ENCODE assay signal across 7 mouse cellular contexts in the genomic region with DNA sequence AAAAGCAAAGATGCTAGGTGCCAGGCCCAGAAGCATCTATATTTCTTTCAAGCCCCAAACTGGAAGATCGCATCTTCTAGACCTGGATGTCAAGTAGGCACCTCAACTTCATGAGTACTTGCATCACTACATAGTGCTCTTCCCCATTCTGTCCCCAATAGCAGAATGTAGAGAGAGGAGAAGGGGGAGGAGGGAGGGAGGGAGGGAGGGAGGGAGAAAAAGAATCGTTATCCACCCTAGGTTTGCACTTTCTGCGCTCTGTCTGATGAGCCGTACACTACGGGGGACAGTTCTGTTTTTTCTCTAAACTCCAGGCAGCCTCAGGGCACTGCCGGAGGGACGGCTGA. TPM values are rescaled to one million over a fixed set of nuclear protein-coding genes. Genes with fewer than 3 reads are reported as not detected.
DNase-seq lines count a peak whose midpoint lies in the region; ATAC-seq lines count a peak whose summit lies in the region.

A gene (plus strand): TSS at position 295 of the 347 bp plus-strand sequence.

- H3K9ac ChIP-seq in forebrain, embryonic 12.5 days, result peak within 1 kb of the TSS; percentile 74
- peak within 1 kb of the TSS; percentile 75 for H3K9ac ChIP-seq in intestine, embryonic 14.5 days (ENCODE audit: low read length)

- no peak for DNase-seq in urinary bladder, adult 2 months (ENCODE audit: low spot score)
- DNase-seq in urinary bladder, adult 18-20 months (ENCODE audit: low spot score in 2 of 2), result no peak
- DNase-seq in intestine, embryonic 14.5 days (ENCODE audit: low spot score), result no peak
- no peak for DNase-seq in cerebellum, adult 9-11 months
- DNase-seq in spleen, postnatal 4 days (ENCODE audit: low spot score in 2 of 2), result no peak

- peak; percentile 84 for ATAC-seq in forebrain, embryonic 12.5 days (ENCODE audit: low FRiP score)
- ATAC-seq in intestine, embryonic 14.5 days (replicated peaks; ENCODE audit: low FRiP score, low TSS enrichment, low read depth), result peak; percentile 76
- ATAC-seq in megakaryocyte, adult 5-6 weeks (ENCODE audit: poor library complexity, severe bottlenecking), result peak; percentile 23; the same call in 1 of the 2 replicates

- peak within 1 kb of the TSS; percentile 87 for H3K27ac ChIP-seq in forebrain, embryonic 12.5 days
- peak within 1 kb of the TSS; percentile 76 for H3K27ac ChIP-seq in intestine, embryonic 14.5 days (ENCODE audit: low read depth)

- 0 out of 2 replicates have a peak, but pooled peaks cover 2% of the 10 kb centered on the region for H3K36me3 ChIP-seq in forebrain, embryonic 12.5 days (replicated peaks)
- H3K36me3 ChIP-seq in intestine, embryonic 14.5 days (ENCODE audit: control insufficient read depth, insufficient read depth, low read length), result no peaks in the 10 kb centered on the region

- WGBS in forebrain, embryonic 12.5 days, result 15% methylated on average over 5 of the region's 7 CpGs
- 17% methylated on average over 7 of the region's 7 CpGs for WGBS in intestine, embryonic 14.5 days

- H3K4me1 ChIP-seq in forebrain, embryonic 12.5 days, result peaks cover 9% of the 10 kb centered on the region
- H3K4me1 ChIP-seq in intestine, embryonic 14.5 days (replicated peaks; ENCODE audit: control insufficient read depth, insufficient read depth, low read length), result peaks cover 8% of the 10 kb centered on the region

- H3K9me3 ChIP-seq in forebrain, embryonic 12.5 days, result no peaks in the 10 kb centered on the region
- no peaks in the 10 kb centered on the region for H3K9me3 ChIP-seq in intestine, embryonic 14.5 days (ENCODE audit: control insufficient read depth, low read length)

- H3K4me2 ChIP-seq in forebrain, embryonic 12.5 days, result peak within 1 kb of the TSS; percentile 89
- peak within 1 kb of the TSS; percentile 95 for H3K4me2 ChIP-seq in intestine, embryonic 14.5 days (ENCODE audit: low read length)

- peak within 1 kb of the TSS; percentile 72 for H3K4me3 ChIP-seq in forebrain, embryonic 12.5 days (replicated peaks)
- peak within 1 kb of the TSS; percentile 84 for H3K4me3 ChIP-seq in intestine, embryonic 14.5 days (ENCODE audit: low read depth, low read length)

- H3K27me3 ChIP-seq in forebrain, embryonic 12.5 days, result no peaks in the 10 kb centered on the region
- H3K27me3 ChIP-seq in intestine, embryonic 14.5 days (replicated peaks; ENCODE audit: control insufficient read depth, insufficient read depth, low read length), result no peaks in the 10 kb centered on the region

RNA-seq across cellular contexts. Expression of the gene that starts here (rescaled TPM):
- 12.3 and 13.6 TPM in 2 replicates for polyA plus RNA-seq in urinary bladder, adult 2 months (2012; rRNA removed)
- polyA plus RNA-seq in forebrain, embryonic 12.5 days (2016; fragmentation: Nextera tagmentation; extraction: Ambion mirVana), result 21.8 and 22.7 TPM in 2 replicates
- 16.5 and 18.6 TPM in 2 replicates for polyA plus RNA-seq in intestine, embryonic 14.5 days (2014; fragmentation: Nextera tagmentation; extraction: Ambion mirVana)
- total RNA-seq in megakaryocyte, adult 5-6 weeks (2015), result 2.5 and 3.9 TPM in 2 replicates
- total RNA-seq in megakaryocyte, adult 5-6 weeks (2017), result 2.0 and 2.5 TPM in 2 replicates

Comparison
In these comparisons a context has a peak if more than half of its experiments do, and no peak if none do; other contexts are left out.
1. ATAC-seq: peak in every context shown above with its lines; median percentile 84 in forebrain, embryonic 12.5 days; 76 in intestine, embryonic 14.5 days; 23 in megakaryocyte, adult 5-6 weeks.